Mouse (Mus musculus) liver, embryonic 14.5 days (tissue): ENCODE results near the gene Crisp4.

Experiments
- CTCF ChIP-seq: IDR thresholded peaks from 2 replicates; pipeline ENCODE4 v1.5.1; 2016; ENCODE audit warnings: antibody characterized with exemption, low read depth, control low read depth
- EP300 ChIP-seq: IDR thresholded peaks from 2 replicates; pipeline ENCODE4 v1.6.1; 2016; ENCODE audit warnings: antibody characterized with exemption, low read depth

GRCm38 (mm10) chr1:18168261-18168660, 22.6 kb upstream of the Crisp4 start:
- TF ChIP-seq CTCF (no peak), EP300 (no peak)
